24 mouse cellular contexts compared by ENCODE assay signal in the genomic region with DNA sequence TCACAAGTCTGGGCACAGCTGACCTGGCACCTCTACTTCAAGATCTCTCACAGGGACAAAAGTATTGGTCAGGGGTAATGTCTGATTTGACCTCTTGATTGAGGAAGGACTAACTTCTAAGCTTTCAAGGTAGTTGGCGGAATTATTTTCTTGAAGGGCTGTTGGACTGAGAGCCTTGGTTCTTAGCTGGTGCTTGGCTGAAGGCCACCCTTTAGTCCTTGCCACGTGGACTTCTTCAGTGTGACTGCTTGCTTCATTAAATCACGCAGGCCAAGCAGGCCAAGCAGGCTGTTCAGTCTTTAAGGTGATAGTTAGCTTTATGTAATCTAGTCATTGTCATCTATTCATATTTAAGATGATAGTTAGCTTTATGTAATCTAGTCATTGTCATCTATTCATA. TPM values are rescaled to one million over a fixed set of nuclear protein-coding genes. Genes with fewer than 3 reads are reported as not detected.
DNase-seq lines count a peak whose midpoint lies in the region; ATAC-seq and TF ChIP-seq lines count a peak whose summit lies in the region.
"Had no signal": no experiment of that assay in that cellular context is flagged by ENCODE, and none has a peak within 500 bp of the region (broad histone marks: within the 10 kb centered on the region; RNA-seq: fewer than 3 reads in every experiment).

No protein-coding gene starts in this region.

- no peak for ATAC-seq in kidney, embryonic 14.5 days (ENCODE audit: low FRiP score, low TSS enrichment)
- ATAC-seq: hindbrain, postnatal 0 days; intestine, postnatal 0 days had no signal

- peaks cover 17% of the 10 kb centered on the region for H3K4me1 ChIP-seq in kidney, adult 2 months (ENCODE audit: control insufficient read depth, insufficient read depth, low read length)
- no peaks in the 10 kb centered on the region for H3K4me1 ChIP-seq in kidney, embryonic 14.5 days (ENCODE audit: control insufficient read depth, insufficient read depth, low read length)
- H3K4me1 ChIP-seq: embryonic facial prominence, embryonic 10.5 days; forebrain, embryonic 12.5 days; neural tube, embryonic 13.5 days had no signal

- TF ChIP-seq CTCF in kidney, adult 2 months (conservative IDR thresholded peaks at IDR 0.05; ENCODE audit: insufficient read depth, insufficient read length, low read depth, low read length): no peak

- no peaks in the 10 kb centered on the region for H3K36me3 ChIP-seq in kidney, adult 2 months (ENCODE audit: control insufficient read depth, insufficient read depth, low read length)
- no peaks in the 10 kb centered on the region for H3K36me3 ChIP-seq in kidney, embryonic 14.5 days (ENCODE audit: control insufficient read depth, insufficient read depth, low read length)
- H3K36me3 ChIP-seq: embryonic facial prominence, embryonic 10.5 days; forebrain, embryonic 12.5 days had no signal

- peak; percentile 30 for DNase-seq in cerebellum, adult 9-11 months
- DNase-seq in cerebellum, adult 18-20 months: no peak
- DNase-seq in kidney, adult 2 months: peak; percentile 71
- peak; percentile 10 for DNase-seq in urinary bladder, postnatal 14 days (ENCODE audit: low spot score)
- no peak for DNase-seq in urinary bladder, postnatal 10 days (ENCODE audit: low spot score)
- peak; percentile 55 to 61 for DNase-seq in kidney, postnatal 36 days
- no peak for DNase-seq in T-cell, adult 2 months (ENCODE audit: low spot score)
- DNase-seq: adrenal gland, adult 2 months; B cell, adult 2 months; gastrocnemius, postnatal 10 days; heart, adult 2 months; heart, postnatal 4 days; left cerebral cortex, postnatal 4 days; lung, embryonic 14.5 days; midbrain, embryonic 14.5 days; right cerebral cortex, adult 18-20 months had no signal

- H3K4me2 ChIP-seq in kidney, embryonic 14.5 days (replicated peaks; ENCODE audit: low read depth, low read length): no peak overlapping the region
- H3K4me2 ChIP-seq: forebrain, embryonic 12.5 days; liver, embryonic 11.5 days; lung, embryonic 14.5 days; neural tube, embryonic 13.5 days had no signal

- no peak for TF ChIP-seq POLR2A in kidney, adult 2 months (IDR thresholded peaks at IDR 0.05; ENCODE audit: low read depth, low read length)

- no peak overlapping the region for H3K27ac ChIP-seq in kidney, adult 2 months (ENCODE audit: insufficient read depth, low read depth, low read length)
- H3K27ac ChIP-seq in kidney, embryonic 14.5 days (ENCODE audit: low read depth, low read length): no peak overlapping the region
- H3K27ac ChIP-seq: embryonic facial prominence, embryonic 10.5 days; forebrain, embryonic 12.5 days; hindbrain, postnatal 0 days; neural tube, embryonic 13.5 days had no signal

- H3K9ac ChIP-seq in kidney, embryonic 14.5 days (ENCODE audit: low read depth, low read length): no peak overlapping the region
- H3K9ac ChIP-seq: forebrain, embryonic 12.5 days; lung, embryonic 14.5 days; neural tube, embryonic 13.5 days had no signal

- WGBS in kidney, adult 2 months: 42% methylated on average over 3 of the region's 3 CpGs
- 92% methylated on average over 3 of the region's 3 CpGs for WGBS in kidney, embryonic 14.5 days

- H3K9me3 ChIP-seq in kidney, embryonic 14.5 days (ENCODE audit: control insufficient read depth, low read length): no peaks in the 10 kb centered on the region
- H3K9me3 ChIP-seq: embryonic facial prominence, embryonic 10.5 days; forebrain, embryonic 12.5 days; megakaryocyte, embryonic 14.5 days; neural tube, embryonic 13.5 days had no signal

- no peaks in the 10 kb centered on the region for H3K27me3 ChIP-seq in kidney, adult 2 months (replicated peaks; ENCODE audit: control insufficient read depth, insufficient read depth, low read length)
- H3K27me3 ChIP-seq in kidney, embryonic 14.5 days (ENCODE audit: control insufficient read depth, insufficient read depth, low read length): no peaks in the 10 kb centered on the region
- H3K27me3 ChIP-seq: forebrain, embryonic 12.5 days; megakaryocyte, embryonic 14.5 days; neural tube, embryonic 13.5 days had no signal

- no peak overlapping the region for H3K4me3 ChIP-seq in kidney, adult 2 months (ENCODE audit: insufficient read depth, low read depth, low read length)
- no peak overlapping the region for H3K4me3 ChIP-seq in kidney, embryonic 14.5 days (ENCODE audit: low read length)
- H3K4me3 ChIP-seq: embryonic facial prominence, embryonic 10.5 days; forebrain, embryonic 12.5 days; heart, adult 2 months; megakaryocyte, embryonic 14.5 days; neural tube, embryonic 13.5 days had no signal

RNA-seq across cellular contexts. Expression of a gene that starts 49.2 kb away (rescaled TPM):
- polyA plus RNA-seq in kidney, adult 2 months (2012; rRNA removed): 18.3 and 23.4 TPM in 2 replicates
- 41.6 and 54.9 TPM in 2 replicates for polyA plus RNA-seq in kidney, embryonic 14.5 days (2014; fragmentation: Nextera tagmentation; extraction: Ambion mirVana)

Comparison
In these comparisons a context has a peak if more than half of its experiments do, and no peak if none do; other contexts are left out.
1. DNase-seq: peak in cerebellum, adult 9-11 months (single experiment), kidney, adult 2 months (single experiment), urinary bladder, postnatal 14 days (single experiment) and kidney, postnatal 36 days (2 of 2); none in cerebellum, adult 18-20 months (0 of 2), urinary bladder, postnatal 10 days (single experiment) and T-cell, adult 2 months (single experiment).